Mouse (Mus musculus) hindbrain, embryonic 11.5 days (tissue): ENCODE data around the gene D430041D05Rik. TPM values are rescaled to one million over a fixed set of nuclear protein-coding genes. Genes with fewer than 3 reads are reported as not detected.

Experiments used
- ATAC-seq: fragments of 200-750 bp; cut with Nextera tagmentation; 2 replicates; pipeline ENCODE4 v1.8.0; 2017; ENCODE audit warnings: mild to moderate bottlenecking, moderate TSS enrichment, moderate library complexity; ENCODE audit not compliant: low FRiP score
- DNase-seq: peaks from one replicate; pipeline ENCODE4 v3.0.0-alpha.2; 2015; ENCODE audit warnings: low spot score
- H3K27ac ChIP-seq: fragments of 300-500 bp; sonication (generic); 2 replicates; pipeline ENCODE4 v1.5.1; 2014; ENCODE audit warnings: mild to moderate bottlenecking, low read depth, low read length
- H3K27me3 ChIP-seq: fragments of 300-500 bp; sonication (generic); 2 replicates; pipeline ENCODE4 v1.6.1; 2014; ENCODE audit warnings: mild to moderate bottlenecking, low read length, moderate library complexity, mixed read lengths; ENCODE audit not compliant: control insufficient read depth, insufficient read depth
- H3K36me3 ChIP-seq: fragments of 300-500 bp; sonication (generic); 2 replicates; pipeline ENCODE4 v1.6.1; 2014; ENCODE audit warnings: mild to moderate bottlenecking, low read length, moderate library complexity, mixed read lengths; ENCODE audit not compliant: control insufficient read depth, insufficient read depth
- H3K4me1 ChIP-seq: fragments of 300-500 bp; sonication (generic); replicated peaks from 2 replicates; pipeline ENCODE4 v1.6.1; 2014; ENCODE audit warnings: low read length, mixed read lengths; ENCODE audit not compliant: control insufficient read depth, insufficient read depth
- H3K4me2 ChIP-seq: fragments of 300-500 bp; sonication (generic); replicated peaks from 2 replicates; pipeline ENCODE4 v1.6.1; 2014; ENCODE audit warnings: mild to moderate bottlenecking, low read depth, low read length
- H3K4me3 ChIP-seq: fragments of 300-500 bp; sonication (generic); 2 replicates; pipeline ENCODE4 v1.5.1; 2014; ENCODE audit warnings: low read depth, low read length
- H3K9ac ChIP-seq: fragments of 300-500 bp; sonication (generic); 2 replicates; pipeline ENCODE4 v1.6.1; 2014; ENCODE audit warnings: low read depth, low read length
- H3K9me3 ChIP-seq: fragments of 300-500 bp; sonication (generic); 2 replicates; pipeline ENCODE4 v1.6.1; 2016; ENCODE audit warnings: low read length; ENCODE audit not compliant: control insufficient read depth
- WGBS: fragments of 180-500 bp; shearing (Covaris S2); extraction: QIAGEN DNeasy Blood & Tissue Kit; methylation state at CpG from one replicate; pipeline ENCODE4 v1.1.7; 2014; 5-methylcytosine and 5-hydroxymethylcytosine counted together
- polyA plus RNA-seq: library from polyadenylated mRNA; unstranded; fragments of >200 nt; fragmentation: Nextera tagmentation; extraction: Ambion mirVana; gene quantifications from 2 replicates; pipeline ENCODE4 v1.2.1, GENCODE M21; 2014

D430041D05Rik gene
- polyA plus RNA-seq, 1 experiment from 2014 or later = 3.6 TPM

GRCm38 (mm10) chr2:104413011-104413410, 2.2 kb upstream of the D430041D05Rik start:
- ATAC-seq (no peak), DNase-seq (no peak)
- H3K36me3 ChIP-seq = no peaks in the 10 kb centered on the region
- no peak overlapping the region for H3K9ac ChIP-seq
- WGBS = 89% methylated on average over 3 of the region's 3 CpGs
- no peak overlapping the region for H3K27ac ChIP-seq
- no peak overlapping the region for H3K4me2 ChIP-seq
- peaks cover 17% of the 10 kb centered on the region for H3K27me3 ChIP-seq
- no peaks in the 10 kb centered on the region for H3K4me1 ChIP-seq
- H3K4me3 ChIP-seq = no peak overlapping the region
- H3K9me3 ChIP-seq = no peaks in the 10 kb centered on the region

GRCm38 (mm10) chr2:104412496-104412895, 1.7 kb upstream of the D430041D05Rik start:
- H3K9ac ChIP-seq = no peak overlapping the region
- H3K4me2 ChIP-seq = no peak overlapping the region
- H3K4me1 ChIP-seq = no peaks in the 10 kb centered on the region
- no peaks in the 10 kb centered on the region for H3K36me3 ChIP-seq
- no peak overlapping the region for H3K27ac ChIP-seq
- 36% methylated on average over 4 of the region's 4 CpGs for WGBS
- no peak overlapping the region for H3K4me3 ChIP-seq
- DNase-seq (no peak), ATAC-seq (no peak)
- peaks cover 17% of the 10 kb centered on the region for H3K27me3 ChIP-seq
- H3K9me3 ChIP-seq = no peaks in the 10 kb centered on the region

GRCm38 (mm10) chr2:104411806-104412205, 993 bp upstream of the D430041D05Rik start:
- Histone ChIP-seq H3K9ac (no peak overlapping the region), H3K27me3 (peaks cover 17% of the 10 kb centered on the region), H3K27ac (no peak overlapping the region), H3K36me3 (no peaks in the 10 kb centered on the region), H3K9me3 (no peaks in the 10 kb centered on the region), H3K4me2 (no peak overlapping the region), H3K4me3 (no peak overlapping the region), H3K4me1 (no peaks in the 10 kb centered on the region)
- no peak for ATAC-seq
- 91% methylated on average over 7 of the region's 7 CpGs for WGBS
- no peak for DNase-seq

- Histone ChIP-seq H3K27ac (peak overlapping the region; percentile 76), H3K4me3 (peak overlapping the region; percentile 52), H3K36me3 (no peaks in the 10 kb centered on the region), H3K4me2 (peak overlapping the region; percentile 71), H3K4me1 (no peaks in the 10 kb centered on the region), H3K9ac (peak overlapping the region; percentile 81), H3K27me3 (peaks cover 17% of the 10 kb centered on the region), H3K9me3 (no peaks in the 10 kb centered on the region)
- peak; percentile 77 for DNase-seq
- ATAC-seq = peak; percentile 92
- under 1% methylated on average over 96 of the region's 111 CpGs for WGBS
Observed at GRCm38 (mm10) chr2:104409851-104410821, 677 bp downstream of the D430041D05Rik start.

GRCm38 (mm10) chr2:104408351-104408750, 2.5 kb downstream of the D430041D05Rik start:
- 71% methylated on average over 7 of the region's 7 CpGs for WGBS
- Histone ChIP-seq H3K4me1 (no peaks in the 10 kb centered on the region), H3K9ac (no peak overlapping the region), H3K36me3 (no peaks in the 10 kb centered on the region), H3K4me2 (no peak overlapping the region), H3K9me3 (no peaks in the 10 kb centered on the region), H3K27me3 (peaks cover 17% of the 10 kb centered on the region), H3K27ac (no peak overlapping the region), H3K4me3 (no peak overlapping the region)
- no peak for DNase-seq
- no peak for ATAC-seq

- ATAC-seq (no peak), DNase-seq (no peak)
- no peak overlapping the region for H3K27ac ChIP-seq
- H3K4me1 ChIP-seq = no peaks in the 10 kb centered on the region
- no peak overlapping the region for H3K4me3 ChIP-seq
- no peaks in the 10 kb centered on the region for H3K36me3 ChIP-seq
- H3K9ac ChIP-seq = no peak overlapping the region
- H3K9me3 ChIP-seq = no peaks in the 10 kb centered on the region
- no peak overlapping the region for H3K4me2 ChIP-seq
- H3K27me3 ChIP-seq = peaks cover 17% of the 10 kb centered on the region
- 69% methylated on average over 4 of the region's 4 CpGs for WGBS
Observed at GRCm38 (mm10) chr2:104407913-104408312, 2.9 kb downstream of the D430041D05Rik start.

- peaks cover 7% of the 10 kb centered on the region for H3K27me3 ChIP-seq
- no peak for DNase-seq
Observed at GRCm38 (mm10) chr2:104404036-104404435, 6.8 kb downstream of the D430041D05Rik start.

GRCm38 (mm10) chr2:104398651-104399290, 12.0 kb downstream of the D430041D05Rik start:
- WGBS = 85% methylated on average over 6 of the region's 6 CpGs
- H3K4me1 ChIP-seq = no peaks in the 10 kb centered on the region
- no peaks in the 10 kb centered on the region for H3K27me3 ChIP-seq
- H3K27ac ChIP-seq = no peak overlapping the region
- H3K4me2 ChIP-seq = no peak overlapping the region
- no peaks in the 10 kb centered on the region for H3K9me3 ChIP-seq
- no peak for DNase-seq
- no peak overlapping the region for H3K9ac ChIP-seq
- ATAC-seq = no peak
- H3K36me3 ChIP-seq = no peaks in the 10 kb centered on the region
- no peak overlapping the region for H3K4me3 ChIP-seq

More at GRCm38 (mm10) chr2:104404036-104404435, 6.8 kb downstream of the D430041D05Rik start:
- H3K4me3 ChIP-seq = no peak overlapping the region
- H3K27ac ChIP-seq = no peak overlapping the region
- H3K9ac ChIP-seq = no peak overlapping the region
- no peaks in the 10 kb centered on the region for H3K9me3 ChIP-seq
- 82% methylated on average over 6 of the region's 6 CpGs for WGBS
- no peaks in the 10 kb centered on the region for H3K36me3 ChIP-seq
- no peaks in the 10 kb centered on the region for H3K4me1 ChIP-seq
- no peak for ATAC-seq
- H3K4me2 ChIP-seq = no peak overlapping the region
